Mouse (Mus musculus) retina, adult 2 months (tissue): Measurements from ENCODE around the gene Unkl.

Experiments
- DNase-seq: peaks from one replicate; pipeline ENCODE4 v3.0.0-alpha.2; 2012; ENCODE audit warnings: low read depth, low spot score

Unkl gene

DNA sequence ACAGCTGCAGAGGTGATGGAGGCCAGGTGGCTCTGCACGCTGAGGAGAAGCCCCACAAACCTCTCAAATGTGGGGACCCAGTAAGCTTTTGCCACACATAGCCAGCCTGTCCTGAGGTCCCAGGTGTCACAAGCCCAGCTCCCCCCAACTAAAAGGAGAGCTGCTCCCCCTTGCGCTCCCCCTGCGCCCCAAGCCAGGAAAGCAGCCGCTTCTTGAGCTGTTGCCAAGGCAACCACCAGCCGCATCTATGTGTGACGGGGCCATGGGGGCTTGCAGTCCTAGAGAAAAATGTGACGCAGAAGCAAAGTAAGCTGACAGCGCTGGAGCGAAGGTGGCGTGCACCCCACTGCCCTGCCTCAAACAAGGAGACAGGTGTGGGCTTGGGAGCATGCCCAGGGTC lies 65.6 kb downstream of the Unkl start:
- no peak for DNase-seq

DNA sequence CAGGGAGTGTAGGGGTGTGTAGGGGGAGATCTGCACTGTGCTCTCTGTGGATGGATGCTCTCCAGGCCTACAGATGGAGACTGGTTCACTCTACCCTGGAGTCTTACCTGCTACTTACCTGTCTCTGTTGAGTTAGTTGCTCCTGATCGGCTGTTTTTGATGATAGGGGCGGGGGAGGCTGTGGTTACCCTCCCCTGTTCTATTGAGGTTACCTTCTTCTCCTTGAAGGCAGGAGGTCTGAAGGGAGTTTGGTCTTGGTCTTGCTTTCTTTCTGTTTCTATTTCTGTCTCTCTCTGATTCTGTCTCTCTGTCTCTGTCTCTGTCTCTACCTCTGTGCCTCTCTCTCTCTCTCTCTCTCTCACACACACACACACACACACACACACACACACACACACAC lies 66.9 kb downstream of the Unkl start:
- no peak for DNase-seq

DNA sequence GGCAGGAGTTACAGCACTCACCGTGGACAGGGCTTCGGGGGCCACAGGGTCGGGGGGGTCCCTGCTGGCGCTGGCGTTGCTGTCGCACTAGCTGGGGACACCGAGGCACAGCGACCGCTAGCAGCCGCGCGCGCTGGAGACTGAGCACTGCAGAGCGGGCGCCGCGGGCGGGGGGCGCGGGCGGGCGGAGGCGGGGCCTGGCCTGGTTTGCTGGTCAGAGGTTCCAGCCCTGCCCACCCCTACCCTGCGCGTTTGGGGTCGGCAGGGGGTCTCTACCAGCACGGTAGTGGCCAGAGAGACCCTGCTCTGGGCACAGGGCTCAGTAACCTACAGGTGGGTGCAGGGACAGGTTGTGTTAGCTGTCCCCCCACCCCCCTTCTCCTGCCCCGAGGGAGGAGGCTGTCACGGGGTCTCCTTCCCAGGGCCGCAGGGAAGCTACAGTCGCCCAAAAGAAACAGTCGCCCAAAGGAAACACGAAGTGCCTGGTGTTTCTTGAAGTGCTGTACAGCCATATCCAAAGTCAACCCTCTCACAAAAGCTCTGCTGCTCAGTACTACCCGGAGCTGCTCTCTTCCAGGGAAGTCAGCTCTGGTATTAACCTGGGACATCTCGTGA lies 68.0 kb downstream of the Unkl start, which contains the start of gene Baiap3:
Gene Baiap3 (minus strand): TSS at position 225 of the 615 bp plus-strand sequence.
- DNase-seq = no peak

DNA sequence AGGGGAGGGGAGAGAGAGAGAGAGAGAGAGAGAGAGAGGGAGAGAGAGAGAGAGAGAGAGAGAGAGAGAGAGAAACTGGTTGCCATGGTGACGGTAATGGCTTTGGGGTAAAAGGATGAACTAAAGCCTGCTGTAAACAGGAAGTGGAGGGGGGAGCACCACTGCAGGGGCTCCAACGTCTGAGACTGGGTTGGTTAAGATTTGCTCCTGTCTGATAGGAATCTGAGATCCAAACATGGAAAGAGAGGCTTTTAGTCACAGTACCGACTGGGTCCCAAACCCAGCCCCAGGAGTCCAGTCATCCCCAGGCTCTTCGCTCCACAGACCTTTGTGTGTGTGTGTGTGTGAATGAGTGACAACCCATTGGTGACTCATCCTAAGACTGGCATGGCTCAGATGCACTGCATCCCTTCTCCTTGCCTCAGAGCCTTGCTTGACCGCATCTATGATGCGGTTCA lies 69.6 kb downstream of the Unkl start:
- DNase-seq = no peak

DNA sequence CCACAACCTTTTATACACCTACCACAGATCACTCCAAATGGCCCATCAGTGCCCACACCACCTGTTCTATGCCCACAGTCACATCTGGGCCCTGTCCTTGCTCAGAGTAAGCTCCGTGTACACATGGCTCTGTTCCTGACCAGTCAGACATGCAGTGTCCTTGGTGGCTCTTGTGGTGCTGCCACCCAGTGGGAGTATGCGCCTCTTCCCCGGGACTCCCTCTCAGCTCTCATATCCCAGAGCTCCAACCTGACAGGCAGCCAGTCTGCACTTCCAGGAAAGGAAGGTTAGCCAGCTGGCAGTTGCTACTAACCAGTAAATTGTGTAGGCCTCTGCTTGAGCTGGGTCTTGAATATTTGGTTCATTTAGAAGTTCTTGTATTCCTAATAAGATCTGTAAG lies 76.3 kb downstream of the Unkl start:
- no peak for DNase-seq

DNA sequence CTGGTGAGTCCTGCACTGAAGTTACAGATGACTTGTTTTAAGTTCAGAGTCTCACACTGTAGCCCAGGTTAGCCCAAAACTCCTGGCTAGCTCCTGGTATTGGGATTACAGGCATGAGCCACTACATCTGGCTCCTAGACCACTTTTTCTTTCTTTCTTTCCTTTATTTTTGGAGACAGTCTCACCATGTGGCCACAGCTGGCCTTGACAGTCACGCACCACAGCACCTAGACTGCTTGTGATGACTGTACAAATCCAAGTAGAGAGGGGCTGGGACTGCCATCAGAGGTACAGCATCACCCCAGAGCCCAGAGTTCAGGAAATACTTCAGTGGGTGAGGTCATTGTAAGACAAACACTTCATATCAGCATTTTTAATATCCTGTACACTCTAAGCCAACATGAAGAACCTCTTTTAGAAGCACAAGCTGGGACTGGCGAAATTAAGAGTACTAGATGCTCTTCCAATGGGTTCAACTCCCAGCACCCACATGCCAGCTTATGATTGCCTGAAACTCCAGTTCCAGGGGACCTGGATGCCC lies 82.7 kb downstream of the Unkl start:
- DNase-seq = no peak

DNA sequence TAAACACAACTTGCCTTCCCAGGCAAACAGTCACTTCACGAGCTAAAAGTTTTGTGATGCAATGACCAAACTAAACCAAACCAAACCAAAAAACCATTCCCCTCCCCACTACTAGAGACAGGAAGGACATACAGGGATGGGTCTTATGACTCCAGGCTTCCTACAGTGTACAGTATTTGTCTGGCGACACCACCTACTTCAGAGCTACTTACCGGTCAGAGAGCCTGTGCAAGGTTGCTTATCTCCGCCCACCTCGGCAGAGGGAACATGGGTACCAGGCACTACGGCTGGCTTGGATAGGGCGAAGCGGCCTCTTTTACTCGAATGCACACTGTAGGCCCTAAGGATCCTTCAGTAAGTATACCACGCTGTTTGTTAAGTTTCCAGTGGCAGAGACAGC lies 84.1 kb downstream of the Unkl start:
- DNase-seq = no peak

DNA sequence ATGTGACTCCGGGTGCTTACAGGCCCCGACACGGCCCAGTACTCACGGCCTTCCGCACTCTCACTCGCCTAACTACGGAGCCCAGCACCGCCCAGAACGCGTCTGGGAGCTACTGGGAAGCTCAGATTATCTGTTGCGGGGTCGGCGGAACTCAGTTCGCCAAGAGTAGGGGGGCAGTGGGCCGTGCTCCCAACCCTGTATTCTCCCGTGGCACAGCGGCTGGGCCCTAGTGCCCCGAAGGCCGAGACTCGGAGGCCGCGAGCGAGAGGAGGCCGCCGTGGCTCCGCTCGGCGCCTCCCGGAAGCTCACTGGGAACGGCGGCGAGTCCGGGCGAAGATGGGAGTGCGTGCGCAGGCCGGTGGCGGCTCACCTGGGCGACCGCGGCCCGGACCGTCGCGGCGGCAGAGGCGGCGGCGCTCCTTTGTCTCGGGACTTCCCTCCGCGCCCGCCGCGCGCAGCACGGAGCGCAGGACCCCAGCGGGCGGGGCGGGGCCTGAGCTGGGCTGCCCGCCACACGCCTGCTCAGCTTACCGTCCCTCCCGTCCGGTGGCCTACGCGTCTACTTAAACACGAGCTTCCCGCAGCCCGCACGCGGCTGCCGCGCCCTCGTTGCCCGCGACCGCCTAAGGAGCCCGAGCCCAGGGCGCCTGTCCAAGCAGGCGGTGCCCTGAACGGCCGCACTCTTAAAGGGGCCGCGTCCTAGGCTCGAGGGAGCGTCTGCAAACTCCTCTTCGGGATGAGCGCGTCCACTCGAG lies 84.9 kb downstream of the Unkl start:
- DNase-seq = no peak

DNA sequence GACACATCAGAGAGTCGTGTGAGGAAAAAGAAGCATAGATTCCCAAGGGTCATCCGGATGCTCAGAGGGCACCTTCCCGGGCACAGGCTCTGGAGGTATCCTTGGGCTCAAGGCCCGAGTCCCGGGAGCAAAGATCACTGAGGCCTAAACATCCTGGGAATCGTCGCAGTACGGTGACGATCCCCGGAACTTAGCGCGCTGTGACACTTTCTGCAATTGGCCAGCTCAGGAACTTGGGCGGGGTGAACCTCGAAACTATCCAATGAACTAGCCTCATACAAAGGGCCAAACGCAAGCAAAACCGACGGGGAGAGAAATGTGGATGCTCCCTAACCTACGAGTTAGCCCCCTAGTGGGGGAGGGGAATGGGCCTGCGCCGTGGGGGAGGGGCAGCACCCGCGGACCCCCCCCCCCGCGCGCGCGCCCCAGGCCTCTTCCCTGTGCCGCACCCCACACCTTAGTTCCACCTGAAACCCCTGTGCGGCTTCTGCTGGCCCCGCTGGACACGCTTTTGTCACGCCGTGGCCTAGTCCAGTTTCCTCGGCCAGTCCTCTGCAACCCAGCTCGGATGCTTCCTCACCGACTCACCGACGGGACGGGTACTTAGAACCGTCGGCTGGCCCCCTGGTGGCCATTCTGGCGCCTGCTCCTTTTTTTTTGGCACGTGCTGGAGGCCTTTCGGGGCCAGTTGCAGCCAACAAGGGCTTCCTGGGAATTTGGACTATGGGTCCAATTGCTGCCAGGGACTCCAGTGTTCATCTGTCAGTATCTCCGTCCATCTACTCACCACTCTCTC lies 85.7 kb downstream of the Unkl start:
- peak; percentile 100 for DNase-seq

DNA sequence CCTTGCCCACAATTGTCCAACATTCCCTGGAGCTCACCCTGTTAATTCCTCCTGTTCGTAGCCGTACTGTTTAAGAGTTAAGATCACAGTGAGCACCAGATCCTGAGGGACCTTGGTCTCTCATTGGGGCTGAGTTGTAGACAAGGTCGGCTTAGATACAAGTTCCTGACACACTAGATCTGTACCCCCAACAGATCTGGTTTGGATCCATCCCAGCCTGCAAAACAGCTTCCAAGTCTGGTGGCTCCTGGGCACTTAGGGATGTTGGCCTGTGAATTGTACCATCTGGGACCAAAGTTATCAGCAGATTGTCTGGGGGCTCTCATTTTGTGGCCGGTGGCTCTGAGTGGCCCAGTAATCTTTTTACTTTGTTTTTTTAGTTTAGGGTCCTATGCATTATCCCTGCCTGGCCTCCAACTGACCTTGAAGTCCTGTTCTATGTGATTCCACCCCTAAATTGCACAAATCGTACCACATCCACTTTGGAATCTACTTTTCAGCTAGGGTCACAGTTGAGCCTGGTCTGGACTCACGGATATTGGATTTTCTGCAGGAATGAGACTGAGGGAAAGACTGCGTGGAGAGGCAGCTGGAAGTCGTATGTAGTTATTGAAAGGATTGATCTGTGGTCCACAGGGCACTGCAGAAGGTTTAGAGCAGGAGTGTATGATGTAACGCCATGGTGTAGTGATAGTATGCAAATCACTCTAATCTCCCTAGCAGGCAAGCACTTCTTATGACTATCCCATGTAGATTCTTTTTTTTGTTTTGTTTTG lies 86.6 kb downstream of the Unkl start, which contains the start of gene Ube2i:
Gene Ube2i (minus strand): TSS at position 52 of the 776 bp plus-strand sequence.
- DNase-seq = no peak

DNA sequence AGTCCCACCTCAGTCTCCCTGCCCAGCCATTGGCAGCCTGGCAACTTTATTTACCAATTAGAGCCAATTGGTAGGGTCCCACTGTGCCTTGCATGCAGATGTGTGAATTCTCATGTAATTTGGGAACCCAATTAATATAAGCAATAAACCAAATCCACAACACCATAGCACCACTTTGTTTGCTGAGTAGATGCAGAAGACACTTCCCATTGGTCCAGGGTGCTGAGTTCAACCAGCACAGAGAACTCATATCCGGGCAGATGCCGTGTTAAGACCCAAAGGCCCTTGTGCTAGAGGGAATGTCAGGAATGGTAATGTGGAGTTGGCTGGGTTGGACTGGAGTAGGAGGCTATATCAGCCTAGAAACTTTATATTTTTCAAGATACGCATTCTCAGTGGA lies 87.6 kb downstream of the Unkl start:
- no peak for DNase-seq

DNA sequence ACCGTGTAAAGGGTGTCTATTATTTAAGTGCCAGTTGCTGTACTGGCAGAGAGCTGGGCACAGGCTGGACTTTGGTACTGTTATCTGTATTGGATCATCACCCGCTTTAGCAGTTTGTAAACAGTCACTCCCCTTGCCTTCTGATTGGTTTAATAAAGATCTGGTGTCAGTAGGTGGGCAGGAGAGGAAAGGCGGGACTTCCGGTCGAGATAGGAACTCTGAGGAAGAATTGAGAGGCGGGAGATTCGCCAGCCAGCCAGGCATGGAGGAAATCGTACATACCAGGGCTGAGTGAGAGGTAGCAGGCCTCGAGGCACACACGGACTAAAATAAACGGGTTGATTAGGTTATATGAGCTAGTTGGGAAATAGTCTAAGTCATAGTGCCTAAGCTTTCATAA lies 93.9 kb downstream of the Unkl start:
- no peak for DNase-seq
